Mouse (Mus musculus) thymus, adult 2 months (tissue): ENCODE data around the gene Timd4. TPM values are rescaled to one million over a fixed set of nuclear protein-coding genes. Genes with fewer than 3 reads are reported as not detected.

ENCODE experiments used
- DNase-seq: peaks from one replicate; pipeline ENCODE4 v3.0.0; 2021
- H3K27ac ChIP-seq: fragments of 200-500 bp; 2 replicates; pipeline ENCODE4 v1.5.1; 2012; ENCODE audit warnings: low read length, control low read depth; ENCODE audit not compliant: control insufficient read depth, insufficient read depth
- H3K27me3 ChIP-seq: fragments of 200-500 bp; 2 replicates; pipeline ENCODE4 v1.6.1; 2012; ENCODE audit warnings: mild to moderate bottlenecking, low read length, moderate library complexity, mixed read lengths; ENCODE audit not compliant: control insufficient read depth, insufficient read depth
- H3K36me3 ChIP-seq: fragments of 200-500 bp; 2 replicates; pipeline ENCODE4 v1.6.1; 2012; ENCODE audit warnings: mild to moderate bottlenecking, low read length, moderate library complexity; ENCODE audit not compliant: control insufficient read depth, insufficient read depth
- H3K4me1 ChIP-seq: fragments of 200-500 bp; replicated peaks from 2 replicates; pipeline ENCODE4 v1.6.1; 2012; ENCODE audit warnings: low read length; ENCODE audit not compliant: control insufficient read depth, insufficient read depth
- H3K4me3 ChIP-seq: fragments of 200-500 bp; 2 replicates; pipeline ENCODE4 v1.5.1; 2012; ENCODE audit warnings: mild to moderate bottlenecking, low read length, control low read depth, moderate library complexity; ENCODE audit not compliant: control insufficient read depth, insufficient read depth
- CTCF ChIP-seq: fragments of 200-500 bp; IDR thresholded peaks from 2 replicates; pipeline ENCODE4 v1.5.1; 2012; ENCODE audit warnings: mild to moderate bottlenecking, control low read depth, low read length, moderate library complexity, borderline replicate concordance; ENCODE audit not compliant: control insufficient read depth, poor library complexity, insufficient read depth; ENCODE audit errors: extremely low read depth
- POLR2A ChIP-seq: fragments of 200-500 bp; IDR thresholded peaks from 2 replicates; pipeline ENCODE4 v1.6.1; 2012; ENCODE audit warnings: mild to moderate bottlenecking, low read length, control low read depth, moderate library complexity; ENCODE audit not compliant: control insufficient read depth, poor library complexity, insufficient read depth; ENCODE audit errors: extremely low read depth
- WGBS: fragments of 180-500 bp; shearing (Covaris S2); methylation state at CpG from one replicate; pipeline ENCODE4 v1.1.7; 2018; 5-methylcytosine and 5-hydroxymethylcytosine counted together
- polyA plus RNA-seq: library from polyadenylated mRNA; depleted of rRNA; stranded (reverse); fragments of >200 nt; gene quantifications from 2 replicates; pipeline ENCODE4 v1.2.3, GENCODE M21; 2012; rRNA removed

Gene Timd4
- polyA plus RNA-seq: 5.5 and 6.7 TPM in 2 replicates

- WGBS: 79% methylated on average over 5 of the region's 5 CpGs
- no peak for DNase-seq
- H3K4me3 ChIP-seq: no peak within 1 kb of the TSS
Observed at GRCm38 (mm10) chr11:46810511-46810910, at the start of gene Timd4. Gene Timd4 (plus strand): TSS chr11:46810800.

GRCm38 (mm10) chr11:46776879-46777278 lies 33.7 kb upstream of the Timd4 start:
- TF ChIP-seq POLR2A: no peak
- no peak for TF ChIP-seq CTCF
- DNase-seq: no peak
- WGBS: 66% methylated on average over 3 of the region's 3 CpGs
- H3K27ac ChIP-seq: no peak overlapping the region
- no peaks in the 10 kb centered on the region for H3K4me1 ChIP-seq
- no peak overlapping the region for H3K4me3 ChIP-seq
- no peaks in the 10 kb centered on the region for H3K27me3 ChIP-seq
- H3K36me3 ChIP-seq: no peaks in the 10 kb centered on the region

More at GRCm38 (mm10) chr11:46810511-46810910, at the start of gene Timd4:
- Histone ChIP-seq H3K4me1 (no peaks in the 10 kb centered on the region), H3K27me3 (no peaks in the 10 kb centered on the region), H3K36me3 (no peaks in the 10 kb centered on the region), H3K27ac (no peak within 1 kb of the TSS)
- TF ChIP-seq CTCF: no peak
- TF ChIP-seq POLR2A: no peak

DNA sequence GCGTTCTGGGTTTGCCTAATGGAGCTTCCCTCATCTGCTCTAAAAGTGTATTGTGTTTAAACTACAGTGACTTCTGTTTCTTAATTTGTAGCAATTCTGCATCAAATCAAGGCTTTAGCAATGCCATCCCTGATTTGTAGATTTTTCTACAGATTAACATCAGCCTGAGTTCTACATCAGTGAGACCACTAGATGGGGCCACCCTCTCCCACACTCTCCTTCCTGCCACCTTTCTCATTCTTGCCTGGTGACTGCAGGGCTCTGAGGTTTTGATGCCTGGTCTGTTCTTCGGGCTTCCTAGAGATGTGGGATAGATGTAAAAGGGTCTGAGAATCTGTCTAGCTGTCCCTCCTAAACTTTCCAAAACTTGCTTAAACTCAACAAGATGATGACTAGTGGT lies 30.8 kb upstream of the Timd4 start:
- DNase-seq: no peak
- Histone ChIP-seq H3K4me1 (no peaks in the 10 kb centered on the region), H3K4me3 (no peak overlapping the region), H3K27ac (no peak overlapping the region), H3K36me3 (no peaks in the 10 kb centered on the region), H3K27me3 (no peaks in the 10 kb centered on the region)
- 81% methylated on average over 2 of the region's 2 CpGs for WGBS
- TF ChIP-seq POLR2A: no peak
- TF ChIP-seq CTCF: no peak

GRCm38 (mm10) chr11:46804440-46804839 lies 6.2 kb upstream of the Timd4 start:
- no peak for TF ChIP-seq POLR2A
- TF ChIP-seq CTCF: no peak
- DNase-seq: no peak
- Histone ChIP-seq H3K27me3 (no peaks in the 10 kb centered on the region), H3K4me3 (no peak overlapping the region), H3K36me3 (no peaks in the 10 kb centered on the region), H3K4me1 (no peaks in the 10 kb centered on the region), H3K27ac (no peak overlapping the region)
- 89% methylated on average over 2 of the region's 2 CpGs for WGBS

DNA sequence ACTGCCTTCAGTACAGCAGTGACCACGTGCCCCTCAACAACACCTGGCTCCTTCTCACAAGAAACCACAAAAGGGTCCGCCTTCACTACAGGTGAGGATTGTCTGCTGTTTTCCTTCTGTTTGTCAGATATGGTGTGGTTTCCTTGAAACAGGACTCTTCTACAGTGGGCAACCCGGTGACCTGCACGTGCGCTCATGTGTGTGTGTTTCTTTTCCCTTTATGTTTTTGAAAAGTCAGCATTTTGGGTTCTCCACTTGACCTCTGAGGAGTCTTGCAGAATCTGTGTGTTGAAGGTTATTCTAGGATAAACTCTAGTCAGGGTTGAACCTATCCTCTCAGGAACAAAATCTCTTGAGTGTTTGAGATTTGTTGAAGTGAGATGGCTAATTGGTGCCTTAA lies 7.1 kb downstream of the Timd4 start:
- H3K4me3 ChIP-seq: no peak overlapping the region
- H3K27me3 ChIP-seq: no peaks in the 10 kb centered on the region
- no peaks in the 10 kb centered on the region for H3K4me1 ChIP-seq
- no peak for TF ChIP-seq POLR2A
- TF ChIP-seq CTCF: no peak
- no peaks in the 10 kb centered on the region for H3K36me3 ChIP-seq
- no peak for DNase-seq
- 81% methylated on average over 5 of the region's 5 CpGs for WGBS
- no peak overlapping the region for H3K27ac ChIP-seq

GRCm38 (mm10) chr11:46819930-46820329 lies 9.3 kb downstream of the Timd4 start:
- Histone ChIP-seq H3K27me3 (no peaks in the 10 kb centered on the region), H3K36me3 (no peaks in the 10 kb centered on the region), H3K4me3 (no peak overlapping the region), H3K27ac (no peak overlapping the region), H3K4me1 (no peaks in the 10 kb centered on the region)
- DNase-seq: no peak
- TF ChIP-seq POLR2A (no peak), CTCF (no peak)
- 36% methylated on average over 4 of the region's 4 CpGs for WGBS

DNA sequence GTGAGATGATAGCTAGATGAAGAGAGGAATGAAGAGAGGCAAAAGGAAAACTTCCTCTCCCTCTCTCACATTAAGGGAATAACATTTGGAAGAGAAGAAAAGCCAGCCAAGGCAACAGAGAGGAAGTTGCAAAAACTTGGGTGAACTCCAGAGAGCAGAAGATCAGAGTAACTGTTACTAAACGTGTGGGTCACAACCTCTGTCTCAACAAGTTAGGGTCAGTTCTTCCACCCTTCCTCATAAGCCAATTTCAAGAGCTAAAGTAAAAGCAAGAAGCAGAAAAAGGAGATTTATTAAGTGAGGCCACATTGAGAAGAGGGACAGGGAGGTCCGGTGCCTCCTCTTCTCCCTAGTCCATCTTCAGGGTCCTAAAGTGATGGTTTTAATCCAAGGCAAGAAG lies 19.7 kb downstream of the Timd4 start:
- H3K27me3 ChIP-seq: no peaks in the 10 kb centered on the region
- no peak overlapping the region for H3K27ac ChIP-seq
- no peak for TF ChIP-seq CTCF
- H3K4me3 ChIP-seq: no peak overlapping the region
- no peak for DNase-seq
- H3K36me3 ChIP-seq: no peaks in the 10 kb centered on the region
- H3K4me1 ChIP-seq: no peaks in the 10 kb centered on the region
- WGBS: 71% methylated on average over 2 of the region's 2 CpGs
